Mouse (Mus musculus): ENCODE data around the gene Etv3. TPM values are rescaled to one million over a fixed set of nuclear protein-coding genes. Genes with fewer than 3 reads are reported as not detected.

Etv3 gene
- polyA plus RNA-seq, 1 experiment from 2014 or later: 8.4 TPM

- DNase-seq (ENCODE audit: low spot score) (no peak), ATAC-seq (ENCODE audit: low FRiP score) (no peak)
- Histone ChIP-seq H3K4me3 (ENCODE audit: low read depth, low read length) (no peak overlapping the region), H3K9me3 (ENCODE audit: control insufficient read depth, low read length) (no peaks in the 10 kb centered on the region), H3K27ac (ENCODE audit: low read depth, low read length) (no peak overlapping the region), H3K36me3 (ENCODE audit: control insufficient read depth, insufficient read depth, low read length) (no peaks in the 10 kb centered on the region), H3K4me2 (replicated peaks; ENCODE audit: low read depth, low read length) (no peak overlapping the region), H3K27me3 (ENCODE audit: control insufficient read depth, insufficient read depth, low read length) (no peaks in the 10 kb centered on the region), H3K9ac (ENCODE audit: low read depth, low read length) (no peak overlapping the region), H3K4me1 (replicated peaks; ENCODE audit: control insufficient read depth, insufficient read depth, low read length) (no peaks in the 10 kb centered on the region; the same call in 1 of the 2 replicates)
- 82% methylated on average over 24 of the region's 24 CpGs for WGBS
These were observed 24.8 kb upstream of the Etv3 start for GRCm38 (mm10) chr3:87500088-87501055.

- Histone ChIP-seq H3K9me3 (ENCODE audit: control insufficient read depth, low read length) (no peaks in the 10 kb centered on the region), H3K4me3 (ENCODE audit: low read depth, low read length) (no peak overlapping the region), H3K36me3 (ENCODE audit: control insufficient read depth, insufficient read depth, low read length) (no peaks in the 10 kb centered on the region), H3K9ac (ENCODE audit: low read depth, low read length) (no peak overlapping the region), H3K27me3 (ENCODE audit: control insufficient read depth, insufficient read depth, low read length) (no peaks in the 10 kb centered on the region), H3K4me2 (replicated peaks; ENCODE audit: low read depth, low read length) (no peak overlapping the region), H3K27ac (ENCODE audit: low read depth, low read length) (no peak overlapping the region), H3K4me1 (replicated peaks; ENCODE audit: control insufficient read depth, insufficient read depth, low read length) (no peaks in the 10 kb centered on the region; the same call in 1 of the 2 replicates)
- 64% methylated on average over 8 of the region's 8 CpGs for WGBS
- no peak for ATAC-seq (ENCODE audit: low FRiP score)
- no peak for DNase-seq (ENCODE audit: low spot score)
These were observed 24.1 kb upstream of the Etv3 start for GRCm38 (mm10) chr3:87501151-87501550.

GRCm38 (mm10) chr3:87502771-87503170, 22.4 kb upstream of the Etv3 start:
- Histone ChIP-seq H3K4me3 (ENCODE audit: low read depth, low read length) (no peak overlapping the region), H3K9ac (ENCODE audit: low read depth, low read length) (no peak overlapping the region)
- 91% methylated on average over 6 of the region's 6 CpGs for WGBS

GRCm38 (mm10) chr3:87504330-87504729, 20.9 kb upstream of the Etv3 start:
- Histone ChIP-seq H3K9ac (ENCODE audit: low read depth, low read length) (no peak overlapping the region), H3K9me3 (ENCODE audit: control insufficient read depth, low read length) (no peaks in the 10 kb centered on the region), H3K27me3 (ENCODE audit: control insufficient read depth, insufficient read depth, low read length) (no peaks in the 10 kb centered on the region), H3K27ac (ENCODE audit: low read depth, low read length) (no peak overlapping the region), H3K36me3 (ENCODE audit: control insufficient read depth, insufficient read depth, low read length) (no peaks in the 10 kb centered on the region), H3K4me2 (replicated peaks; ENCODE audit: low read depth, low read length) (no peak overlapping the region), H3K4me1 (replicated peaks; ENCODE audit: control insufficient read depth, insufficient read depth, low read length) (no peaks in the 10 kb centered on the region), H3K4me3 (ENCODE audit: low read depth, low read length) (no peak overlapping the region)
- DNase-seq (ENCODE audit: low spot score): peak; percentile 67
- ATAC-seq (ENCODE audit: low FRiP score): no peak
- 34% methylated on average over 7 of the region's 7 CpGs for WGBS

More at GRCm38 (mm10) chr3:87502771-87503170, 22.4 kb upstream of the Etv3 start:
- ATAC-seq (ENCODE audit: low FRiP score) (no peak), DNase-seq (ENCODE audit: low spot score) (no peak)
- Histone ChIP-seq H3K9me3 (ENCODE audit: control insufficient read depth, low read length) (no peaks in the 10 kb centered on the region), H3K4me2 (replicated peaks; ENCODE audit: low read depth, low read length) (no peak overlapping the region), H3K27me3 (ENCODE audit: control insufficient read depth, insufficient read depth, low read length) (no peaks in the 10 kb centered on the region), H3K36me3 (ENCODE audit: control insufficient read depth, insufficient read depth, low read length) (no peaks in the 10 kb centered on the region), H3K4me1 (replicated peaks; ENCODE audit: control insufficient read depth, insufficient read depth, low read length) (no peaks in the 10 kb centered on the region), H3K27ac (ENCODE audit: low read depth, low read length) (no peak overlapping the region)

GRCm38 (mm10) chr3:87504749-87505425, 20.3 kb upstream of the Etv3 start:
- Histone ChIP-seq H3K27ac (ENCODE audit: low read depth, low read length) (no peak overlapping the region), H3K4me2 (replicated peaks; ENCODE audit: low read depth, low read length) (no peak overlapping the region), H3K4me3 (ENCODE audit: low read depth, low read length) (no peak overlapping the region), H3K4me1 (replicated peaks; ENCODE audit: control insufficient read depth, insufficient read depth, low read length) (no peaks in the 10 kb centered on the region), H3K9ac (ENCODE audit: low read depth, low read length) (no peak overlapping the region), H3K36me3 (ENCODE audit: control insufficient read depth, insufficient read depth, low read length) (no peaks in the 10 kb centered on the region), H3K9me3 (ENCODE audit: control insufficient read depth, low read length) (no peaks in the 10 kb centered on the region), H3K27me3 (ENCODE audit: control insufficient read depth, insufficient read depth, low read length) (no peaks in the 10 kb centered on the region)
- no peak for ATAC-seq (ENCODE audit: low FRiP score)
- 62% methylated on average over 4 of the region's 4 CpGs for WGBS
- no peak for DNase-seq (ENCODE audit: low spot score)

- H3K4me2 ChIP-seq (replicated peaks; ENCODE audit: low read depth, low read length): no peak overlapping the region
- 80% methylated on average over 12 of the region's 12 CpGs for WGBS
- no peaks in the 10 kb centered on the region for H3K27me3 ChIP-seq (ENCODE audit: control insufficient read depth, insufficient read depth, low read length)
- no peaks in the 10 kb centered on the region for H3K36me3 ChIP-seq (ENCODE audit: control insufficient read depth, insufficient read depth, low read length)
- no peaks in the 10 kb centered on the region for H3K9me3 ChIP-seq (ENCODE audit: control insufficient read depth, low read length)
- H3K4me3 ChIP-seq (ENCODE audit: low read depth, low read length): no peak overlapping the region
- H3K4me1 ChIP-seq (replicated peaks; ENCODE audit: control insufficient read depth, insufficient read depth, low read length): no peaks in the 10 kb centered on the region
- DNase-seq (ENCODE audit: low spot score) (no peak), ATAC-seq (ENCODE audit: low FRiP score) (no peak)
- no peak overlapping the region for H3K27ac ChIP-seq (ENCODE audit: low read depth, low read length)
- H3K9ac ChIP-seq (ENCODE audit: low read depth, low read length): no peak overlapping the region
These were observed 18.5 kb upstream of the Etv3 start for GRCm38 (mm10) chr3:87506456-87507416.

GRCm38 (mm10) chr3:87508205-87508901, 16.9 kb upstream of the Etv3 start:
- no peak overlapping the region for H3K9ac ChIP-seq (ENCODE audit: low read depth, low read length)
- H3K4me1 ChIP-seq (replicated peaks; ENCODE audit: control insufficient read depth, insufficient read depth, low read length): no peaks in the 10 kb centered on the region
- H3K4me2 ChIP-seq (replicated peaks; ENCODE audit: low read depth, low read length): peak overlapping the region; percentile 31
- ATAC-seq (ENCODE audit: low FRiP score): peak; percentile 67
- no peak overlapping the region for H3K27ac ChIP-seq (ENCODE audit: low read depth, low read length)
- 29% methylated on average over 17 of the region's 17 CpGs for WGBS
- H3K27me3 ChIP-seq (ENCODE audit: control insufficient read depth, insufficient read depth, low read length): no peaks in the 10 kb centered on the region
- peak; percentile 93 for DNase-seq (ENCODE audit: low spot score)
- H3K36me3 ChIP-seq (ENCODE audit: control insufficient read depth, insufficient read depth, low read length): no peaks in the 10 kb centered on the region
- H3K9me3 ChIP-seq (ENCODE audit: control insufficient read depth, low read length): no peaks in the 10 kb centered on the region
- no peak overlapping the region for H3K4me3 ChIP-seq (ENCODE audit: low read depth, low read length)

GRCm38 (mm10) chr3:87509061-87509460, 16.1 kb upstream of the Etv3 start:
- Histone ChIP-seq H3K27ac (ENCODE audit: low read depth, low read length) (no peak overlapping the region), H3K4me3 (ENCODE audit: low read depth, low read length) (no peak overlapping the region), H3K4me2 (replicated peaks; ENCODE audit: low read depth, low read length) (no peak overlapping the region), H3K9me3 (ENCODE audit: control insufficient read depth, low read length) (no peaks in the 10 kb centered on the region), H3K27me3 (ENCODE audit: control insufficient read depth, insufficient read depth, low read length) (no peaks in the 10 kb centered on the region), H3K36me3 (ENCODE audit: control insufficient read depth, insufficient read depth, low read length) (no peaks in the 10 kb centered on the region), H3K4me1 (replicated peaks; ENCODE audit: control insufficient read depth, insufficient read depth, low read length) (no peaks in the 10 kb centered on the region), H3K9ac (ENCODE audit: low read depth, low read length) (no peak overlapping the region)
- DNase-seq (ENCODE audit: low spot score) (no peak), ATAC-seq (ENCODE audit: low FRiP score) (no peak)
- 62% methylated on average over 4 of the region's 4 CpGs for WGBS

Data from hindbrain, embryonic 11.5 days (tissue).